In the genomic region with DNA sequence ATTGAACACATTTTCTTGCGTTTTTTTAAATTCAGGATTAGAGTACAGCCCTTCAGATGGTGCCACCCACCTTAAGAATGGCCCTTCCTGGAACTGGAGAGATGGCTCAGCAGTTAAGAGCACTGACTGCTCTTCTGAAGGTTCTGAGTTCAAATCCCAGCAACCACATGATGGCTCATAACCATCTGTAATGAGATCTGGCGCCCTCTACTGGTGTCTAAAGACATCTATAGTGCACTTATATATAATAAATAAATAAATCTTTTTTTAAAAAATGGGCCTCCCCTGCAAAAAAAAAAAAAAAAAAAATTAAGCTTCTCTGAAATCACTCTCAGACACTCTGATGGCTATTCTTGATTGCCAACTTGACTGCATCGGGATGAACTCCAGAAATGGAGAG, we compare ENCODE assay signal across 12 mouse cellular contexts. TPM values are rescaled to one million over a fixed set of nuclear protein-coding genes. Genes with fewer than 3 reads are reported as not detected.
A peak's percentile ranks its signal among the peaks of the same experiment; 100 is the strongest.
DNase-seq lines count a peak whose midpoint lies in the region; TF ChIP-seq lines count a peak whose summit lies in the region.
"Had no signal": no experiment of that assay in that cellular context is flagged by ENCODE, and none has a peak within 500 bp of the region (broad histone marks: within the 10 kb centered on the region; RNA-seq: fewer than 3 reads in every experiment).

No protein-coding gene starts in this region.

- no peak overlapping the region for H3K27ac ChIP-seq in kidney, adult 2 months (ENCODE audit: insufficient read depth, low read depth, low read length)
- H3K27ac ChIP-seq: hindbrain, embryonic 13.5 days had no signal

- peak; percentile 3 for DNase-seq in kidney, adult 2 months
- no peak for DNase-seq in kidney, postnatal 10 days
- peak; percentile 45 for DNase-seq in thymus, postnatal 14 days
- no peak for DNase-seq in thymus, postnatal 36 days
- peak; percentile 30 for DNase-seq in adipocyte (ENCODE audit: low spot score)
- no peak for DNase-seq in adrenal gland, adult 2 months
- DNase-seq in heart, postnatal 36 days = no peak
- DNase-seq in ovary, adult 18-20 months (ENCODE audit: low spot score) = no peak
- DNase-seq: gastrocnemius, postnatal 36 days; right cerebral cortex, postnatal 25 days had no signal

- H3K27me3 ChIP-seq in kidney, adult 2 months (replicated peaks; ENCODE audit: control insufficient read depth, insufficient read depth, low read length) = no peaks in the 10 kb centered on the region

- no peaks in the 10 kb centered on the region for H3K36me3 ChIP-seq in kidney, adult 2 months (ENCODE audit: control insufficient read depth, insufficient read depth, low read length)
- H3K36me3 ChIP-seq: hindbrain, embryonic 13.5 days had no signal

- TF ChIP-seq CTCF in kidney, adult 2 months (conservative IDR thresholded peaks at IDR 0.05; ENCODE audit: insufficient read depth, insufficient read length, low read depth, low read length) = no peak

- intact Hi-C loops in heart, postnatal 36 days (cut with DNase I) = loop anchor here (2.0 to 5.0 kb wide), 3 partner anchors 116 to 445 kb away; a partner anchor contains a TSS

- no peak overlapping the region for H3K4me3 ChIP-seq in kidney, adult 2 months (ENCODE audit: insufficient read depth, low read depth, low read length)
- H3K4me3 ChIP-seq: hindbrain, embryonic 13.5 days; myocyte had no signal

- no peak for TF ChIP-seq POLR2A in kidney, adult 2 months (IDR thresholded peaks at IDR 0.05; ENCODE audit: low read depth, low read length)

- H3K4me1 ChIP-seq in kidney, adult 2 months (ENCODE audit: control insufficient read depth, insufficient read depth, low read length) = no peaks in the 10 kb centered on the region
- H3K4me1 ChIP-seq: hindbrain, embryonic 13.5 days had no signal

- WGBS in kidney, adult 2 months = 58% methylated on average over 3 of the region's 3 CpGs

RNA-seq across cellular contexts. Expression of a gene that starts 7.8 kb away (rescaled TPM):
- polyA plus RNA-seq in kidney, adult 2 months (2012; rRNA removed) = 2.2 and 6.5 TPM in 2 replicates
- total RNA-seq in adrenal gland, adult 2 months (2021) = 1 to 10 TPM in 1 of 2 experiments, under 1 TPM in 1; 0.72 to 1.8 TPM
- 2.3 and 4.6 TPM in 2 replicates for polyA plus RNA-seq in adrenal gland, adult 2 months (2012; rRNA removed)
- not detected for total RNA-seq in heart, postnatal 36 days (2021)
- polyA plus RNA-seq: hindbrain, embryonic 13.5 days; myocyte had no signal

RNA-seq across cellular contexts. Expression of a gene that starts 24.6 kb away (rescaled TPM):
- polyA plus RNA-seq in kidney, adult 2 months (2012; rRNA removed) = 22.4 and 23.0 TPM in 2 replicates
- total RNA-seq in adrenal gland, adult 2 months (2021) = 10 to 100 TPM; 33.8 to 38.2 TPM
- 25.2 and 33.8 TPM in 2 replicates for polyA plus RNA-seq in adrenal gland, adult 2 months (2012; rRNA removed)
- 10 to 100 TPM; 20.3 to 26.9 TPM for total RNA-seq in heart, postnatal 36 days (2021)

RNA-seq across cellular contexts. Expression of a gene that starts 36.1 kb away (rescaled TPM):
- 2.4 and 5.7 TPM in 2 replicates for polyA plus RNA-seq in kidney, adult 2 months (2012; rRNA removed)
- 1 to 10 TPM; 1.1 to 4.0 TPM for total RNA-seq in adrenal gland, adult 2 months (2021)
- polyA plus RNA-seq in adrenal gland, adult 2 months (2012; rRNA removed) = 1.9 and 5.5 TPM in 2 replicates
- total RNA-seq in heart, postnatal 36 days (2021) = under 1 TPM in 1 of 2 experiments, not detected in 1; 0.50 TPM
- polyA plus RNA-seq: hindbrain, embryonic 13.5 days; myocyte had no signal

Comparison
In these comparisons a context has a peak if more than half of its experiments do, and no peak if none do; other contexts are left out.
1. DNase-seq: peak in kidney, adult 2 months (single experiment), thymus, postnatal 14 days (single experiment) and adipocyte (single experiment); none in kidney, postnatal 10 days (single experiment), thymus, postnatal 36 days (0 of 2), adrenal gland, adult 2 months (single experiment), heart, postnatal 36 days (0 of 2) and ovary, adult 18-20 months (single experiment).